Mouse (Mus musculus): ENCODE results near the gene Tspan15.

DNA sequence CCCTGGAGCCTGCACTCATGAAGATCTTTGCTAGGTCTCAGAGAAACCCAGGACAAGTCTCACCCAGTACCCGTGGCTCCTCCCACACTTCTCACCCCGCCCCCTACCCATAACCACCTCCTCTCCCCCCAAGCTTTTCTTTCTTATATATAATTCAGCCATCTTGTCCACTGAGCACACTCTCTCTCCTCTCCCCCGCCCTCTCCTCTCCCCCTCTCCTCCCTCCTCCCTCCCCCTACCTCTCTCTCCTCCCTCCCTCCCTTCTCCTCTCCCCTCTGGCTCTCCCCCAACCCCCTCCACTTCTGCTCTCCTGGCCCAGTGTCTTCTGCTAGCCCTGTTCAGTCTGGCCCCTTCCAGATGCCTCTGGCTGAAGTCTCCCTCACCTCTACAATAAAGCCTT lies 48.0 kb upstream of the Tspan15 start:
- TF ChIP-seq EP300 (IDR thresholded peaks at IDR 0.05) (no peak), CTCF (IDR thresholded peaks at IDR 0.05) (no peak)
